Comparison of ENCODE assay signal across 12 mouse cellular contexts in genomic region chr2:72391024-72391423, GRCm38 (mm10).
DNase-seq lines count a peak whose midpoint lies in the region; ATAC-seq and TF ChIP-seq lines count a peak whose summit lies in the region.
"Had no signal": no experiment of that assay in that cellular context is flagged by ENCODE, and none has a peak within 500 bp of the region (broad histone marks: within the 10 kb centered on the region; RNA-seq: fewer than 3 reads in every experiment).

No protein-coding gene starts in this region.

- 48% methylated on average over 4 of the region's 4 CpGs for WGBS in heart, embryonic 11.5 days (ENCODE audit: insufficient replicate concordance)
- 39% methylated on average over 4 of the region's 4 CpGs for WGBS in heart, postnatal 0 days
- WGBS in intestine, embryonic 16.5 days = 50% methylated on average over 4 of the region's 4 CpGs

- H3K27me3 ChIP-seq in heart, embryonic 11.5 days (ENCODE audit: control insufficient read depth, insufficient read depth, low read length) = no peaks in the 10 kb centered on the region
- no peaks in the 10 kb centered on the region for H3K27me3 ChIP-seq in heart, postnatal 0 days (ENCODE audit: control insufficient read depth, insufficient read depth, low read length)
- H3K27me3 ChIP-seq in intestine, embryonic 16.5 days (replicated peaks; ENCODE audit: control insufficient read depth, insufficient read depth, low read length) = no peaks in the 10 kb centered on the region
- H3K27me3 ChIP-seq: embryonic facial prominence, embryonic 12.5 days; forebrain, embryonic 13.5 days; hindbrain, embryonic 12.5 days had no signal

- H3K36me3 ChIP-seq in heart, embryonic 11.5 days (ENCODE audit: control insufficient read depth, insufficient read depth, low read length) = peaks cover 12% of the 10 kb centered on the region; the same call in 1 of the 2 replicates
- H3K36me3 ChIP-seq in heart, postnatal 0 days (replicated peaks; ENCODE audit: control insufficient read depth, insufficient read depth, low read length) = peaks cover 20% of the 10 kb centered on the region
- peaks cover 6% of the 10 kb centered on the region; the same call in 1 of the 2 replicates for H3K36me3 ChIP-seq in intestine, embryonic 16.5 days (ENCODE audit: control insufficient read depth, insufficient read depth, low read length)
- H3K36me3 ChIP-seq: embryonic facial prominence, embryonic 12.5 days had no signal

- TF ChIP-seq CTCF in brain, embryonic 14.5 days (IDR thresholded peaks at IDR 0.05; ENCODE audit: borderline replicate concordance, extremely low read depth, insufficient read depth, insufficient read length) = no peak
- no peak for TF ChIP-seq CTCF in heart, postnatal 0 days (IDR thresholded peaks at IDR 0.05; ENCODE audit: low read depth)

- TF ChIP-seq POLR2A in brain, embryonic 14.5 days (IDR thresholded peaks at IDR 0.05; ENCODE audit: borderline replicate concordance, extremely low read depth, insufficient read depth, insufficient read length, poor library complexity, severe bottlenecking) = no peak

- ATAC-seq in heart, embryonic 11.5 days (replicated peaks; ENCODE audit: insufficient number of reproducible peaks, low FRiP score, low TSS enrichment) = no peak
- peak; percentile 62 for ATAC-seq in heart, postnatal 0 days (ENCODE audit: insufficient read depth, low read depth)
- no peak for ATAC-seq in intestine, embryonic 16.5 days
- ATAC-seq: forebrain, embryonic 13.5 days had no signal

- no peaks in the 10 kb centered on the region; the same call in 1 of the 2 replicates for H3K9me3 ChIP-seq in heart, embryonic 11.5 days (replicated peaks; ENCODE audit: control insufficient read depth, low read length)
- no peaks in the 10 kb centered on the region for H3K9me3 ChIP-seq in heart, postnatal 0 days (replicated peaks; ENCODE audit: control insufficient read depth, low read length)
- H3K9me3 ChIP-seq in intestine, embryonic 16.5 days (ENCODE audit: control insufficient read depth, low read length) = no peaks in the 10 kb centered on the region

- no peak overlapping the region for H3K4me3 ChIP-seq in heart, embryonic 11.5 days (ENCODE audit: low read depth, low read length)
- no peak overlapping the region for H3K4me3 ChIP-seq in heart, postnatal 0 days (ENCODE audit: low read depth, low read length)
- no peak overlapping the region for H3K4me3 ChIP-seq in intestine, embryonic 16.5 days (ENCODE audit: low read length)
- H3K4me3 ChIP-seq: embryonic facial prominence, embryonic 12.5 days; forebrain, embryonic 13.5 days; hindbrain, embryonic 12.5 days had no signal

- H3K4me1 ChIP-seq in heart, embryonic 11.5 days (ENCODE audit: control insufficient read depth, insufficient read depth, low read length) = peaks cover 10% of the 10 kb centered on the region
- H3K4me1 ChIP-seq in heart, postnatal 0 days (ENCODE audit: control insufficient read depth, insufficient read depth) = peaks cover 12% of the 10 kb centered on the region; the same call in 1 of the 2 replicates
- H3K4me1 ChIP-seq in intestine, embryonic 16.5 days (ENCODE audit: control insufficient read depth, insufficient read depth, low read length) = no peaks in the 10 kb centered on the region
- H3K4me1 ChIP-seq: hindbrain, embryonic 12.5 days had no signal

- no peak for TF ChIP-seq EP300 in heart, postnatal 0 days (IDR thresholded peaks at IDR 0.05; ENCODE audit: low read depth)

- peak overlapping the region; percentile 38; the same call in 1 of the 2 replicates for H3K4me2 ChIP-seq in heart, embryonic 11.5 days
- peak overlapping the region; percentile 37 for H3K4me2 ChIP-seq in heart, postnatal 0 days (ENCODE audit: low read depth, low read length)
- no peak overlapping the region for H3K4me2 ChIP-seq in intestine, embryonic 16.5 days (ENCODE audit: low read depth, low read length)
- H3K4me2 ChIP-seq: embryonic facial prominence, embryonic 12.5 days; forebrain, embryonic 13.5 days; hindbrain, embryonic 12.5 days had no signal

- intact Hi-C loops in heart, postnatal 14 days (cut with DNase I) = loop anchor here (5.0 kb wide), 1 partner anchor 354 kb away; no protein-coding TSS in a partner anchor
- intact Hi-C loops in left cerebral cortex, postnatal 25 days (cut with DNase I) = loop anchor here (2.0 to 10.0 kb wide), 2 partner anchors 156 to 346 kb away; no protein-coding TSS in a partner anchor

- no peak overlapping the region for H3K9ac ChIP-seq in heart, embryonic 11.5 days (ENCODE audit: low read depth, low read length)
- H3K9ac ChIP-seq in heart, postnatal 0 days (replicated peaks; ENCODE audit: low read depth, low read length) = no peak overlapping the region
- no peak overlapping the region for H3K9ac ChIP-seq in intestine, embryonic 16.5 days (ENCODE audit: low read depth, low read length)
- H3K9ac ChIP-seq: embryonic facial prominence, embryonic 12.5 days; forebrain, embryonic 13.5 days; hindbrain, embryonic 12.5 days had no signal

- H3K27ac ChIP-seq in heart, embryonic 11.5 days (ENCODE audit: low read depth, low read length) = peak overlapping the region; percentile 50
- H3K27ac ChIP-seq in heart, postnatal 0 days (ENCODE audit: low read depth) = peak overlapping the region; percentile 84
- H3K27ac ChIP-seq in intestine, embryonic 16.5 days (ENCODE audit: low read length) = no peak overlapping the region
- H3K27ac ChIP-seq: embryonic facial prominence, embryonic 12.5 days; forebrain, embryonic 13.5 days; hindbrain, embryonic 12.5 days had no signal

- no peak for DNase-seq in heart, postnatal 14 days
- DNase-seq in brain, embryonic 14.5 days (ENCODE audit: low read depth) = peak; percentile 45
- peak; percentile 35 for DNase-seq in heart, postnatal 0 days (ENCODE audit: low spot score)
- DNase-seq in kidney, postnatal 4 days = peak; percentile 31 to 48
- no peak for DNase-seq in left cerebral cortex, adult 11 months (ENCODE audit: low spot score)
- no peak for DNase-seq in left cerebral cortex, postnatal 25 days (ENCODE audit: low spot score in 2 of 2)
- DNase-seq: thymus, adult 2 months had no signal

Comparison
In these comparisons a context has a peak if more than half of its experiments do, and no peak if none do; other contexts are left out.
1. DNase-seq: peak in brain, embryonic 14.5 days (single experiment), heart, postnatal 0 days (single experiment) and kidney, postnatal 4 days (2 of 2); none in heart, postnatal 14 days (0 of 2), left cerebral cortex, adult 11 months (single experiment) and left cerebral cortex, postnatal 25 days (0 of 2).